Mouse (Mus musculus): ENCODE data around the gene Serpinb1b. TPM values are rescaled to one million over a fixed set of nuclear protein-coding genes. Genes with fewer than 3 reads are reported as not detected.
"Not testable (repeated sequence)": the region's sequence is repeated elsewhere in the genome, so short reads cannot be mapped to it uniquely, and the experiment has no call there.

The Serpinb1b gene
- polyA plus RNA-seq (2015; fragmentation: Nextera tagmentation; extraction: Ambion mirVana), result 3.2 and 4.3 TPM in 2 replicates

DNA sequence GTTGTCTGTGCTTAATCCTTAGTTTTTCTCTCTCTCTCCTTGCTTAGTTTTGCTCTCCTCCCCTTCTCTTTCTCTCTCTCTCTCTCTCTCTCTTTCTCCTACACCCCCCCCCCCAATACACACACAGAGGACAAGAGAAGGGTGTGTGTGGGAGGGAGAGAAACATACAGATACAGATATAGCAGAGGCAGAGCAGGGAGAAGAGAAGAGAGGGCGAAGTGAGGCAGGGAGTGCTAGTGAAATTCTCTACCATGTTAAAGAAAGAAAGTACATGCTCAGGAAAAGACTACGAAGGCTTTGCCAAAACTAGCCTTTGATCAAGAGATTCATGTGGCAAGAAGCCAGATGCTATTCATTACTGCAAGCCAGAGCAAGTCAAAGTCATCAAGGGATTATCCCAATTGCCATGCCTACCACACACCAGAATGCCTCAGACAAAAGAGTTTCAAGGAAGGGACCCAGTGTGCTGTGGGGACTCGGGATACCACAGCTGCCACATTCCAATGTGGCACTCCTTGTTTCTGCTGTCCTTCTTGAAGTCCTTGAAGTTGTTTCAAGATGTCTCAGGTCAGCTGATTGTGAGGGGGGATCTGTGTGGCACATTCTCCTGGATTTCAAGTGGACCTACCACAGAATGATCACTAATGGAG lies at the start of gene Serpinb1b:
Gene Serpinb1b, plus strand, starts transcription at position 520 of the 650 bp plus-strand sequence.
- Histone ChIP-seq H3K4me3 (ENCODE audit: low read depth, low read length) (no peak within 1 kb of the TSS), H3K4me2 (ENCODE audit: low read length) (peak within 1 kb of the TSS; percentile 36), H3K9me3 (replicated peaks; ENCODE audit: control insufficient read depth, low read length, poor library complexity, severe bottlenecking) (no peaks in the 10 kb centered on the region), H3K27ac (ENCODE audit: low read length) (no peak within 1 kb of the TSS), H3K36me3 (ENCODE audit: control insufficient read depth, insufficient read depth, low read length) (no peaks in the 10 kb centered on the region), H3K9ac (ENCODE audit: low read depth, low read length) (no peak within 1 kb of the TSS), H3K27me3 (ENCODE audit: control insufficient read depth, insufficient read depth, low read depth, low read length) (no peaks in the 10 kb centered on the region), H3K4me1 (ENCODE audit: control insufficient read depth, insufficient read depth, low read length) (no peaks in the 10 kb centered on the region)
- ATAC-seq, result peak; percentile 77
- WGBS, result 26% methylated on average over 3 of the region's 3 CpGs

DNA sequence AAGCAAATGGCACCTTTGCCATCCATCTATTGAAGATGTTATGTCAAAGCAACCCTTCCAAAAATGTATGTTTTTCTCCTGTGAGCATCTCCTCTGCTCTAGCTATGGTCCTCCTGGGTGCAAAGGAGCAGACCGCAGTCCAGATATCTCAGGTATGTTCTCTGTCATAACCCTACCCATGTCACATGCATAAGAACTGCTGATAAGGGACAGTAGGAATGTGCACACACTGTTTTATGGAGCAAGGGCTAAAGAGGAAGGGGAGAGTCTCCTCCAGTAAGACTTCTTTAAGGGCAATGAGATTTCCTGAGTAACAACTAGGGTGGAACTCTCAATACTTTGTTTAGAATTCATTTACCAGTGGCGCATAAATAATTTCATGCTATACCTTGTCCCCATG lies 48.9 kb upstream of the Serpinb1b start:
- not testable (repeated sequence) for H3K36me3 ChIP-seq (ENCODE audit: control insufficient read depth, insufficient read depth, low read length); ATAC-seq; H3K4me2 ChIP-seq (ENCODE audit: low read length); H3K4me1 ChIP-seq (ENCODE audit: control insufficient read depth, insufficient read depth, low read length); H3K4me3 ChIP-seq (ENCODE audit: low read depth, low read length); H3K9me3 ChIP-seq (replicated peaks; ENCODE audit: control insufficient read depth, low read length, poor library complexity, severe bottlenecking); H3K9ac ChIP-seq (ENCODE audit: low read depth, low read length); H3K27me3 ChIP-seq (ENCODE audit: control insufficient read depth, insufficient read depth, low read depth, low read length); H3K27ac ChIP-seq (ENCODE audit: low read length)
- WGBS, result 96% methylated on average over 2 of the region's 2 CpGs

- H3K9me3 ChIP-seq (replicated peaks; ENCODE audit: control insufficient read depth, low read length, poor library complexity, severe bottlenecking), result no peaks in the 10 kb centered on the region
- no peaks in the 10 kb centered on the region for H3K4me1 ChIP-seq (ENCODE audit: control insufficient read depth, insufficient read depth, low read length)
- H3K27ac ChIP-seq (ENCODE audit: low read length), result no peak overlapping the region
- no peak for ATAC-seq
- no peaks in the 10 kb centered on the region for H3K36me3 ChIP-seq (ENCODE audit: control insufficient read depth, insufficient read depth, low read length)
- H3K27me3 ChIP-seq (ENCODE audit: control insufficient read depth, insufficient read depth, low read depth, low read length), result no peaks in the 10 kb centered on the region
- 90% methylated on average over 2 of the region's 3 CpGs for WGBS
- no peak overlapping the region for H3K4me3 ChIP-seq (ENCODE audit: low read depth, low read length)
- H3K4me2 ChIP-seq (ENCODE audit: low read length), result no peak overlapping the region
- no peak overlapping the region for H3K9ac ChIP-seq (ENCODE audit: low read depth, low read length)
These were observed 48.1 kb upstream of the Serpinb1b start for GRCm38 (mm10) chr13:33030281-33030680.

DNA sequence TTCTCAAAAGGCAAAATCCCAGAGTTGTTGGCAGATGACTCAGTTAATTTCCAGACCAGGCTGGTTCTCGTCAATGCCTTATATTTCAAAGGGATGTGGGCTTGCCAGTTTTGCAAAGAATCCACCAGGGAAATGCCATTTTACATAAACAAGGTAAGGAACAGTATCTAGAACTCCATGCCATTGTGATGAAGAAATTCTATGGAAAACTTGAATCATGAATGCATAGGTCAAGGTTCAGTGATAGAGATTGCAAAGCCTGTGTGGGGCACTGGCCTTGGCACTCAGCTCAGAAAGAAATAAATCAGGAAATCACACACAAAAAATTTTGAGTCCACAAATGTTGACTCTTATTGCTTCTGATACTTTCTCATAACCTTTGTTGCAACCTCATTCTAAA lies 42.9 kb upstream of the Serpinb1b start:
- no peaks in the 10 kb centered on the region for H3K36me3 ChIP-seq (ENCODE audit: control insufficient read depth, insufficient read depth, low read length)
- H3K4me1 ChIP-seq (ENCODE audit: control insufficient read depth, insufficient read depth, low read length), result no peaks in the 10 kb centered on the region
- no peak overlapping the region for H3K4me3 ChIP-seq (ENCODE audit: low read depth, low read length)
- H3K27me3 ChIP-seq (ENCODE audit: control insufficient read depth, insufficient read depth, low read depth, low read length), result no peaks in the 10 kb centered on the region
- H3K9me3 ChIP-seq (replicated peaks; ENCODE audit: control insufficient read depth, low read length, poor library complexity, severe bottlenecking), result no peaks in the 10 kb centered on the region
- H3K9ac ChIP-seq (ENCODE audit: low read depth, low read length), result no peak overlapping the region
- 85% methylated on average over 1 of the region's 1 CpGs for WGBS
- no peak overlapping the region for H3K27ac ChIP-seq (ENCODE audit: low read length)
- ATAC-seq, result no peak
- no peak overlapping the region for H3K4me2 ChIP-seq (ENCODE audit: low read length)

GRCm38 (mm10) chr13:33043542-33043941 lies 34.8 kb upstream of the Serpinb1b start:
- no peaks in the 10 kb centered on the region for H3K4me1 ChIP-seq (ENCODE audit: control insufficient read depth, insufficient read depth, low read length)
- WGBS, result 91% methylated on average over 3 of the region's 3 CpGs
- H3K9me3 ChIP-seq (replicated peaks; ENCODE audit: control insufficient read depth, low read length, poor library complexity, severe bottlenecking), result no peaks in the 10 kb centered on the region
- H3K4me2 ChIP-seq (ENCODE audit: low read length), result no peak overlapping the region
- H3K27ac ChIP-seq (ENCODE audit: low read length), result no peak overlapping the region
- ATAC-seq, result no peak
- H3K9ac ChIP-seq (ENCODE audit: low read depth, low read length), result no peak overlapping the region
- H3K4me3 ChIP-seq (ENCODE audit: low read depth, low read length), result no peak overlapping the region
- H3K36me3 ChIP-seq (ENCODE audit: control insufficient read depth, insufficient read depth, low read length), result no peaks in the 10 kb centered on the region
- H3K27me3 ChIP-seq (ENCODE audit: control insufficient read depth, insufficient read depth, low read depth, low read length), result no peaks in the 10 kb centered on the region

DNA sequence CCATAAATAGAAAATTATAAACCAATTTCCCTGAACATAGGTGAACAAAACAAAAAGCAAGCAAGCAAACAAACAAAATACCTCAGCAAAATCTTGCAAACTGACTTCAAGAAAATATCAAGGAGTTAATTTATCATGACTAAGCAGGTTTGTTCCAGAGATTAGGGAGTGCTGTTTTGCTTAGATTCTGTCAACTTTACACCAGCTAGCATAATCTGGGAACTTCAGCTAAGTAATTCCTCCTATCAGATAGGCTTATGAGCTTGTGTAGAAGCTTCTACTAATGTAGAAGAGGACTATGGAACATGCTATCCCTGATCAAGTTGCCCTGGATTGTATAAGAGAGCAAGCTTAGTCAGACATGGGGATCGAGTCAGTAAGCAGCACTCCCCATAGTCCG lies 31.1 kb upstream of the Serpinb1b start:
- no peak overlapping the region for H3K4me3 ChIP-seq (ENCODE audit: low read depth, low read length)
- H3K36me3 ChIP-seq (ENCODE audit: control insufficient read depth, insufficient read depth, low read length), result no peaks in the 10 kb centered on the region
- H3K4me1 ChIP-seq (ENCODE audit: control insufficient read depth, insufficient read depth, low read length), result no peaks in the 10 kb centered on the region
- no peak overlapping the region for H3K27ac ChIP-seq (ENCODE audit: low read length)
- H3K4me2 ChIP-seq (ENCODE audit: low read length), result no peak overlapping the region
- no peak overlapping the region for H3K9ac ChIP-seq (ENCODE audit: low read depth, low read length)
- no peaks in the 10 kb centered on the region for H3K27me3 ChIP-seq (ENCODE audit: control insufficient read depth, insufficient read depth, low read depth, low read length)
- no peak for ATAC-seq
- no peaks in the 10 kb centered on the region for H3K9me3 ChIP-seq (replicated peaks; ENCODE audit: control insufficient read depth, low read length, poor library complexity, severe bottlenecking)
- 91% methylated on average over 2 of the region's 2 CpGs for whole genome bisulfite sequencing

DNA sequence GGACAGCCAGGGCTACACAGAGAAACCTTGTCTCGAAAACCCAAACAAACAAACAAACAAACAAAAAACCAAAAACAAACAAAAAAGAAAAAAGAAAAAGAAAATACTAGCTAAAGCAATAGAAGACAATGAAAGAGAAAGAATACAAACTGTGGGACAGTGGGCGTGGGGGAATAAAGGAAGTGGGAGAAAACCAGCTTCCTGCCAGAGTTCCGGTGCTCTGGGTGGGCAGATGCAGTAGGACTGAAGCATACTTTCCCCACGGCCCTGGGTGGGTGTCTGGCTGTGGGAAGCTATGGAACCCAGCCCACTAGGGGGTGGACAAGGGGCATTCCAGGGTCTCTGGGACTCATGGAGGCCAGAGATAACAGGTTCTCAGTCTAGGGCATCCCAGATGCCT lies 30.2 kb upstream of the Serpinb1b start:
- WGBS, result 87% methylated on average over 4 of the region's 4 CpGs
- no peak overlapping the region for H3K9ac ChIP-seq (ENCODE audit: low read depth, low read length)
- no peaks in the 10 kb centered on the region for H3K27me3 ChIP-seq (ENCODE audit: control insufficient read depth, insufficient read depth, low read depth, low read length)
- no peaks in the 10 kb centered on the region for H3K4me1 ChIP-seq (ENCODE audit: control insufficient read depth, insufficient read depth, low read length)
- H3K27ac ChIP-seq (ENCODE audit: low read length), result no peak overlapping the region
- no peak for ATAC-seq
- no peak overlapping the region for H3K4me3 ChIP-seq (ENCODE audit: low read depth, low read length)
- H3K36me3 ChIP-seq (ENCODE audit: control insufficient read depth, insufficient read depth, low read length), result no peaks in the 10 kb centered on the region
- H3K4me2 ChIP-seq (ENCODE audit: low read length), result no peak overlapping the region
- no peaks in the 10 kb centered on the region for H3K9me3 ChIP-seq (replicated peaks; ENCODE audit: control insufficient read depth, low read length, poor library complexity, severe bottlenecking)

- Histone ChIP-seq H3K4me1 (ENCODE audit: control insufficient read depth, insufficient read depth, low read length) (no peaks in the 10 kb centered on the region), H3K9ac (ENCODE audit: low read depth, low read length) (no peak overlapping the region), H3K4me3 (ENCODE audit: low read depth, low read length) (no peak overlapping the region), H3K27ac (ENCODE audit: low read length) (no peak overlapping the region), H3K4me2 (ENCODE audit: low read length) (no peak overlapping the region), H3K36me3 (ENCODE audit: control insufficient read depth, insufficient read depth, low read length) (no peaks in the 10 kb centered on the region), H3K9me3 (replicated peaks; ENCODE audit: control insufficient read depth, low read length, poor library complexity, severe bottlenecking) (no peaks in the 10 kb centered on the region), H3K27me3 (ENCODE audit: control insufficient read depth, insufficient read depth, low read depth, low read length) (no peaks in the 10 kb centered on the region)
- ATAC-seq, result no peak
- WGBS, result 70% methylated on average over 3 of the region's 3 CpGs
These were observed 26.7 kb upstream of the Serpinb1b start for GRCm38 (mm10) chr13:33051697-33052096.

DNA sequence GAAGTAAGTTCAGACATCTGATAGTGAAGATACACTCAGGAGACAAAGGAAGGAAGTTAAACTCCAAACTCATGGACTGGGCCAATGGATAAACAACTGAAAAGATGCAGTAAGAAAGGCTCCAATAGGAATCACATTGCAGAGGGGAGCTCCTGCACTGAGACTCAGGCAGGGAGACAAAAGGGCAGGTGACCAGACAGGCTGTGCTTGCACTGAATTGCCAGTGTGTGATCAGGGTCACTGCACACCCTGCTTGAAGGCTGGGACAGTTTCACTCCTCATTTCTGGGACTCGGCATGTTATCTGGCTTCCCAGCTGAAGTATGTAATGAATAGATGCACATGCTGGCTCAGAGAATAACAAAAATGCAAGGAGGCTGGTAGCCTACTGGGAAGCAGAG lies 15.3 kb upstream of the Serpinb1b start:
- H3K27ac ChIP-seq (ENCODE audit: low read length), result no peak overlapping the region
- ATAC-seq, result no peak
- no peaks in the 10 kb centered on the region for H3K36me3 ChIP-seq (ENCODE audit: control insufficient read depth, insufficient read depth, low read length)
- H3K4me3 ChIP-seq (ENCODE audit: low read depth, low read length), result no peak overlapping the region
- no peaks in the 10 kb centered on the region for H3K27me3 ChIP-seq (ENCODE audit: control insufficient read depth, insufficient read depth, low read depth, low read length)
- H3K4me1 ChIP-seq (ENCODE audit: control insufficient read depth, insufficient read depth, low read length), result no peaks in the 10 kb centered on the region
- H3K4me2 ChIP-seq (ENCODE audit: low read length), result no peak overlapping the region
- WGBS, result 54% methylated on average over 1 of the region's 1 CpGs
- no peak overlapping the region for H3K9ac ChIP-seq (ENCODE audit: low read depth, low read length)
- H3K9me3 ChIP-seq (replicated peaks; ENCODE audit: control insufficient read depth, low read length, poor library complexity, severe bottlenecking), result no peaks in the 10 kb centered on the region
